Mouse (Mus musculus) hindbrain, embryonic 16.5 days (tissue): ENCODE measurements around the gene Gm1113. TPM values are rescaled to one million over a fixed set of nuclear protein-coding genes. Genes with fewer than 3 reads are reported as not detected.

Experiments used
- ATAC-seq: fragments of 200-750 bp; cut with Nextera tagmentation; 2 replicates; pipeline ENCODE4 v1.8.0; 2017; ENCODE audit warnings: moderate TSS enrichment, moderate library complexity
- H3K27ac ChIP-seq: fragments of 300-500 bp; sonication (generic); 2 replicates; pipeline ENCODE4 v1.5.1; 2014; ENCODE audit warnings: low read depth, mild to moderate bottlenecking, control low read depth, low read length, moderate library complexity
- H3K27me3 ChIP-seq: fragments of 300-500 bp; sonication (generic); replicated peaks from 2 replicates; pipeline ENCODE4 v1.6.1; 2014; ENCODE audit warnings: low read length; ENCODE audit not compliant: control insufficient read depth, insufficient read depth
- H3K36me3 ChIP-seq: fragments of 300-500 bp; sonication (generic); 2 replicates; pipeline ENCODE4 v1.6.1; 2014; ENCODE audit warnings: mild to moderate bottlenecking, low read length, moderate library complexity, mixed read lengths; ENCODE audit not compliant: control insufficient read depth, insufficient read depth
- H3K4me1 ChIP-seq: fragments of 300-500 bp; sonication (generic); 2 replicates; pipeline ENCODE4 v1.6.1; 2014; ENCODE audit warnings: low read depth, low read length; ENCODE audit not compliant: control insufficient read depth, insufficient read depth
- H3K4me2 ChIP-seq: fragments of 300-500 bp; sonication (generic); 2 replicates; pipeline ENCODE4 v1.6.1; 2014; ENCODE audit warnings: mild to moderate bottlenecking, low read length, control low read depth, moderate library complexity
- H3K4me3 ChIP-seq: fragments of 300-500 bp; sonication (generic); 2 replicates; pipeline ENCODE4 v1.5.1; 2014; ENCODE audit warnings: mild to moderate bottlenecking, low read length, control low read depth, moderate library complexity
- H3K9ac ChIP-seq: fragments of 300-500 bp; sonication (generic); 2 replicates; pipeline ENCODE4 v1.6.1; 2014; ENCODE audit warnings: low read depth, mild to moderate bottlenecking, control low read depth, low read length, moderate library complexity
- H3K9me3 ChIP-seq: fragments of 300-500 bp; sonication (generic); 2 replicates; pipeline ENCODE4 v1.6.1; 2014; ENCODE audit warnings: mild to moderate bottlenecking, low read length, moderate library complexity; ENCODE audit not compliant: control insufficient read depth
- WGBS: fragments of 180-500 bp; shearing (Covaris S2); extraction: QIAGEN DNeasy Blood & Tissue Kit; methylation state at CpG from one replicate; pipeline ENCODE4 v1.1.7; 2014; 5-methylcytosine and 5-hydroxymethylcytosine counted together
- polyA plus RNA-seq: library from polyadenylated mRNA; unstranded; fragments of >200 nt; fragmentation: Nextera tagmentation; extraction: Ambion mirVana; gene quantifications from 2 replicates; pipeline ENCODE4 v1.2.1, GENCODE M21; 2015

Gene Gm1113
- polyA plus RNA-seq, 1 experiment from 2014 or later: not detected

DNA sequence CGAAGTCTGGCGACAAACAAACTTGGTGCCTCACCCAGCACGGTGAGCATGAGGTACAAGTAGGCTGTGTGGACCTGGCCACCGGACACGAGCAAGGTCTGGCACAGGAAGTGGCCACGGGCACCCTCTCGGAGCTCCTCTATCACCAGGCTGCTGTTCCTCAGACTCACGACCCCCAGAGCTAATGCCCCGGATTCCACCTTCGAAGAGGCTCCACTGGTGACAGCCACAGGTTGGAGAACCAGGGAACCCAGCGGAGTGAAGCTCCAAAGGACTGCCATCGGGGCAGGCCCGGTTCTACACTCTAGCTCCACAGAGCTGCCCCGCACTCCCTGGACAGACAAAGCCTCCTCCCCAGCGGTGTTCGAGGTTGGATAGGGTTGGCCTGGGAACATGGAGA is 1.4 kb downstream of the Gm1113 start:
- Histone ChIP-seq H3K9ac (no peak overlapping the region), H3K27ac (no peak overlapping the region), H3K36me3 (no peaks in the 10 kb centered on the region), H3K9me3 (no peaks in the 10 kb centered on the region), H3K27me3 (no peaks in the 10 kb centered on the region; the same call in 1 of the 2 replicates), H3K4me2 (no peak overlapping the region), H3K4me1 (no peaks in the 10 kb centered on the region), H3K4me3 (no peak overlapping the region)
- WGBS: 93% methylated on average over 16 of the region's 16 CpGs
- no peak for ATAC-seq

GRCm38 (mm10) chr9:35516182-35516581 is 1.9 kb downstream of the Gm1113 start:
- 90% methylated on average over 5 of the region's 5 CpGs for WGBS

DNA sequence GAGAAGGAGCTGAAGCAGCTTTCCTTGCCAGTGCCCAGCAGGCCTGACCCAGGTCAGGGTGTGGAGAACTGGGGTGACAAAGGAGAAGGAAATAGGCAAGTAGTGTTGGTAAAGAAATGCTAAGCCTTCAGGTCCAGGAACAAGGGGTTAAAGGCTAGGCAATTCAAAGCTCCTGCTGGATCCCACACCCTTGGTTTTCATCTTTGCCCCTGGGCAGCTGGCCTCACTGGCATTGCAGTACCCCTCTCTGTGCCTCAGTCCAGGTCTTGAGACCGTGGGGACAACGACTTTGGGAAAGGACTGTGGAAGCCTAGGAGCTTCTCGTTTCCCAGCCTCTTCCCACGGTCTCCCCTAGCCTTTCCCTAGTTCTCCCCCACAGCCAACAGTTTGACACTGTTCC is 4.2 kb downstream of the Gm1113 start:
- Histone ChIP-seq H3K9ac (no peak overlapping the region), H3K27me3 (no peaks in the 10 kb centered on the region), H3K4me2 (no peak overlapping the region), H3K4me3 (no peak overlapping the region), H3K9me3 (no peaks in the 10 kb centered on the region), H3K36me3 (no peaks in the 10 kb centered on the region), H3K27ac (no peak overlapping the region), H3K4me1 (no peaks in the 10 kb centered on the region)
- ATAC-seq: no peak
- WGBS: 87% methylated on average over 4 of the region's 4 CpGs

More at GRCm38 (mm10) chr9:35516182-35516581, 1.9 kb downstream of the Gm1113 start:
- H3K4me3 ChIP-seq: no peak overlapping the region
- ATAC-seq: no peak
- no peak overlapping the region for H3K4me2 ChIP-seq
- H3K4me1 ChIP-seq: no peaks in the 10 kb centered on the region
- no peaks in the 10 kb centered on the region for H3K27me3 ChIP-seq
- no peak overlapping the region for H3K27ac ChIP-seq
- no peaks in the 10 kb centered on the region for H3K36me3 ChIP-seq
- H3K9ac ChIP-seq: no peak overlapping the region
- no peaks in the 10 kb centered on the region for H3K9me3 ChIP-seq

GRCm38 (mm10) chr9:35508234-35508633 is 9.8 kb downstream of the Gm1113 start:
- 46% methylated on average over 8 of the region's 8 CpGs for WGBS
- H3K27ac ChIP-seq: no peak overlapping the region
- peaks cover 5% of the 10 kb centered on the region; the same call in 1 of the 2 replicates for H3K4me1 ChIP-seq
- H3K4me3 ChIP-seq: no peak overlapping the region
- no peaks in the 10 kb centered on the region for H3K9me3 ChIP-seq
- H3K4me2 ChIP-seq: no peak overlapping the region
- ATAC-seq: peak; percentile 80
- H3K27me3 ChIP-seq: no peaks in the 10 kb centered on the region
- H3K9ac ChIP-seq: no peak overlapping the region
- H3K36me3 ChIP-seq: peaks cover 2% of the 10 kb centered on the region; the same call in 1 of the 2 replicates

DNA sequence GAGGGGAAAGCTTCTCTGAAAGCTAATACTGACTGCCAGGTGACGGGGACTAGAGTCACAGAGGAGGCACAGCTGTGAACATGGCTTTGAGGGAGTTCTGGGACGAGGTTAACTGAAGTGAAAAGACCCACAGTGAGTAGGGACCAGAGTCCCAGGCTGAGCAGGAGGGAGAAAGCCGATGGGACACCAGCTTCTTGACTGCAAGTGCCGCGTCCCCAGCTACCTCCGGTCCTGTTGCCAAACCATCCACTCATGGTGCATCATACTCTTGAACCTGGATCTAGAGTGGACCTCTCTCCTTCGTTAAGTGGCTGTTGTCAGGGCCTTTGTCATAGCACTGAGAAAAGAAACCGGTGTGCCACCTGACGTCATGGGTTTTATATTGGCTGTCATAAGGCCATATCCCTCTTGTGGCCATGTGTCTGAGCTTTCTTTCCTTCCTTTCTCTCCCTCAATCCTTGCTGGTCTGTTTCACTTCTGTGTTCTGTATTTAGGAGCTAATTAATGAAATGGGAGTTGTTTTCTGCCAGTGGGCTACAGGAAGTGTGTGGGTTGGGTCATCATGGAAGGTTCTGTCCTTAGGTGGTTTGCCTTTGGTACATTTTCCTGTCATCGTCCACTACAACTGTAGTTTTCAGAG is 15.6 kb downstream of the Gm1113 start:
- Histone ChIP-seq H3K27me3 (no peaks in the 10 kb centered on the region), H3K4me2 (no peak overlapping the region), H3K9me3 (no peaks in the 10 kb centered on the region), H3K9ac (no peak overlapping the region), H3K36me3 (peaks cover 2% of the 10 kb centered on the region; the same call in 1 of the 2 replicates), H3K4me1 (no peaks in the 10 kb centered on the region), H3K4me3 (no peak overlapping the region), H3K27ac (no peak overlapping the region)
- no peak for ATAC-seq
- 82% methylated on average over 10 of the region's 10 CpGs for WGBS

DNA sequence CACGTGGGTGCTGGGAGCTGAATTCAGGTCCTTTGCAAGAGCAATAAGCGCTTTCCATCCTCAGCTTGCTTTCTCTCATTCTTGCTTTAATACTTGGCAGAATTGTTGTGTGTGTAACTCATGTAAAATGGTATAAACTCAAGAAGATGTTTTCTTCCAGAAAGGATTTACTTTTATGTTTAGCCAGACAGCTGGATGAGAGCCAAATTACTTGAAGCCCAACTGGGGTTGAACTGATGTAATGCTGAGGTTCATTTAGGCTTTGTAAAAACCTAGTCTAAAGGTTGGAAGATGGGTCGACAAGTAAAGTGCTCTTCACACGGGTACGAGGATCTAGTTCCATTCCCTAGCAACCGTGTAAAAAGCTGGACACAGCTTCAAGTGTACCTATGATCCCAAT is 18.1 kb downstream of the Gm1113 start:
- Histone ChIP-seq H3K9me3 (no peaks in the 10 kb centered on the region), H3K36me3 (peaks cover 2% of the 10 kb centered on the region; the same call in 1 of the 2 replicates), H3K27ac (no peak overlapping the region), H3K4me2 (no peak overlapping the region), H3K9ac (no peak overlapping the region), H3K4me3 (no peak overlapping the region), H3K4me1 (no peaks in the 10 kb centered on the region), H3K27me3 (no peaks in the 10 kb centered on the region)
- no peak for ATAC-seq
- 78% methylated on average over 6 of the region's 6 CpGs for WGBS

- H3K9me3 ChIP-seq: no peaks in the 10 kb centered on the region
- no peaks in the 10 kb centered on the region for H3K4me1 ChIP-seq
- H3K27me3 ChIP-seq: no peaks in the 10 kb centered on the region
- 73% methylated on average over 3 of the region's 3 CpGs for WGBS
- ATAC-seq: no peak
- H3K9ac ChIP-seq: no peak overlapping the region
- no peak overlapping the region for H3K4me2 ChIP-seq
- no peak overlapping the region for H3K4me3 ChIP-seq
- H3K27ac ChIP-seq: no peak overlapping the region
- no peaks in the 10 kb centered on the region for H3K36me3 ChIP-seq
These were observed 22.6 kb downstream of the Gm1113 start for GRCm38 (mm10) chr9:35495471-35495870.

DNA sequence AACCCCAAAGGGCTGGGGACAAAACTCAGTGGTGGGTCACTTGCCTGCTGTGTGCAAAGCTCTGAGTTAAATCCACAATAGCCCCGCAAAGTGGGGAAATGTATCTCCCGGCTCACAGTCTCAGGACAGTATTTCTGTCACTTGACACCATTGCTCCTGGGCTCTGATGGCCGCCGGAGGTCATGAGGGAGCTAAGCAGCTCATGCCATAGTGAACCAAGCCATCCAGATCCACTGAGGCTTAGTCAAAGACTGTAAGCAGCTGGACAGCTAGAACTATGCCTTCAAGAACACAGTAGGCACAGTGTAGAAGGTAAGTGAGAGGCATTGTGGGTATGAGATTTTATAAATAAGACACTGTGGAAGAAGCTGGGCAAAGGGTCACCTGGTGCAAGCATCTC is 23.1 kb downstream of the Gm1113 start:
- Histone ChIP-seq H3K27ac (no peak overlapping the region), H3K9me3 (no peaks in the 10 kb centered on the region), H3K27me3 (no peaks in the 10 kb centered on the region), H3K9ac (no peak overlapping the region), H3K4me3 (no peak overlapping the region), H3K4me2 (no peak overlapping the region), H3K36me3 (no peaks in the 10 kb centered on the region), H3K4me1 (no peaks in the 10 kb centered on the region)
- no peak for ATAC-seq
- WGBS: 73% methylated on average over 4 of the region's 4 CpGs

DNA sequence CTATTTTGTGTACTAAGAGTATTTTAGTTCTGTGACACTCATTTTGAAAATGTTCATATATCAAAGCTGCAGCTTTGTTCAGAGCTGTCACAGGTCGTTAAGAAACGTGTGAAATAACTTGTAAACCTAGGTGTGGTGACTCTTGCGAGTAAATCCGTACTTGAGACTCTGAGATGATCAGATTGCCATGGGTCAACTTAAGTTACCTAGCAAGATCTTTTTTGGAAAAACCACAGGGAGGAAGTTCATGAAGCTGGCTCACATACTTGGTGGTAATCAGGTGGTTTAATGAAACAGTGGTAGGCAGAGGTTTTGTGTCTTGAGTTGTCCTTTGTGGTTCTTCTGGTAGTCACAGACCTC is 24.4 kb downstream of the Gm1113 start:
- WGBS: 58% methylated on average over 4 of the region's 4 CpGs

More for the DNA sequence above, 24.4 kb downstream of the Gm1113 start:
- Histone ChIP-seq H3K27me3 (no peaks in the 10 kb centered on the region), H3K9me3 (no peaks in the 10 kb centered on the region), H3K9ac (no peak overlapping the region), H3K4me3 (no peak overlapping the region), H3K4me1 (no peaks in the 10 kb centered on the region), H3K4me2 (no peak overlapping the region), H3K36me3 (no peaks in the 10 kb centered on the region), H3K27ac (no peak overlapping the region)
- ATAC-seq: no peak
